Mouse (Mus musculus) stomach, postnatal 0 days (tissue): Measurements from ENCODE around the gene Abi3bp. TPM values are rescaled to one million over a fixed set of nuclear protein-coding genes. Genes with fewer than 3 reads are reported as not detected.

Experiments
- ATAC-seq: fragments of 200-750 bp; cut with Nextera tagmentation; 2 replicates; pipeline ENCODE4 v1.8.0; 2017; ENCODE audit not compliant: low FRiP score, low TSS enrichment
- DNase-seq: peaks from one replicate; pipeline ENCODE4 v3.0.0-alpha.2; 2016; ENCODE audit warnings: low spot score
- H3K27ac ChIP-seq: fragments of 300-500 bp; sonication (generic); replicated peaks from 2 replicates; pipeline ENCODE4 v1.5.1; 2014; ENCODE audit warnings: mild to moderate bottlenecking, control low read depth
- H3K27me3 ChIP-seq: fragments of 300-500 bp; sonication (generic); 2 replicates; pipeline ENCODE4 v1.6.1; 2014; ENCODE audit warnings: low read length; ENCODE audit not compliant: control insufficient read depth, insufficient read depth
- H3K36me3 ChIP-seq: fragments of 300-500 bp; sonication (generic); 2 replicates; pipeline ENCODE4 v1.6.1; 2014; ENCODE audit warnings: low read length, mixed read lengths; ENCODE audit not compliant: control insufficient read depth, insufficient read depth
- H3K4me1 ChIP-seq: fragments of 300-500 bp; sonication (generic); replicated peaks from 2 replicates; pipeline ENCODE4 v1.6.1; 2014; ENCODE audit warnings: antibody characterized with exemption; ENCODE audit not compliant: control insufficient read depth, insufficient read depth
- H3K4me2 ChIP-seq: fragments of 300-500 bp; sonication (generic); replicated peaks from 2 replicates; pipeline ENCODE4 v1.6.1; 2014; ENCODE audit warnings: low read depth, mild to moderate bottlenecking, control low read depth, moderate library complexity
- H3K4me3 ChIP-seq: fragments of 300-500 bp; sonication (generic); 2 replicates; pipeline ENCODE4 v1.5.1; 2014; ENCODE audit warnings: low read depth, low read length, control low read depth
- H3K9ac ChIP-seq: fragments of 300-500 bp; sonication (generic); 2 replicates; pipeline ENCODE4 v1.6.1; 2014; ENCODE audit warnings: mild to moderate bottlenecking, low read length, control low read depth, mixed read lengths
- H3K9me3 ChIP-seq: fragments of 300-500 bp; sonication (generic); 2 replicates; pipeline ENCODE4 v1.6.1; 2016; ENCODE audit warnings: low read length; ENCODE audit not compliant: control insufficient read depth
- CTCF ChIP-seq: IDR thresholded peaks from 2 replicates; pipeline ENCODE4 v1.5.1; 2016; ENCODE audit warnings: antibody characterized with exemption, low read depth, mild to moderate bottlenecking, moderate library complexity
- EP300 ChIP-seq: optimal IDR thresholded peaks from 2 replicates; pipeline ENCODE3; 2016; ENCODE audit warnings: antibody characterized with exemption
- WGBS: fragments of 180-500 bp; shearing (Covaris S2); extraction: QIAGEN DNeasy Blood & Tissue Kit; methylation state at CpG from one replicate; pipeline ENCODE4 v1.1.7; 2014; 5-methylcytosine and 5-hydroxymethylcytosine counted together
- polyA plus RNA-seq: library from polyadenylated mRNA; unstranded; fragments of >200 nt; fragmentation: Nextera tagmentation; extraction: Ambion mirVana; gene quantifications from 2 replicates; pipeline ENCODE4 v1.2.1, GENCODE M21; 2015

Abi3bp gene
- polyA plus RNA-seq, 1 experiment from 2014 or later: 24.7 TPM

DNA sequence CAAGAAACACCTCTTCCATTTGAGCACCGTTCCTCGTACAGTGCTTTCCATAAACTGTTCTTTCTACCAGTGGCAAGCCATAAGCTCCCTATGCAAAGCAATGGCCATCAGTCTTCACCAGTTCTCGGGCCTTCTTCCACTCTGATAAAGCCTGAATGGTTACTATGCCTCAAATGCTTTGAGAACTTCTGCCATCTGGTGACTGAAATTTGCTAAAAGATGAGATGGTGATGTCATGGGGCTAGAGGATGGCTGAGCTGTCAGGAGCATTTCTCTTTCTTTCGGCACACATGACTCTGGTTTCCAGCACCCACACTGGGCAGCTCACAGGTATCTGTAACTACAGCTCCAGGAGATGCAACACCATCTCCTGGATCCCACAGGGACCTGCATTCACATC lies 199.5 kb downstream of the Abi3bp start:
- Histone ChIP-seq H3K27ac (no peak overlapping the region), H3K9ac (no peak overlapping the region), H3K9me3 (no peaks in the 10 kb centered on the region), H3K4me2 (no peak overlapping the region), H3K36me3 (no peaks in the 10 kb centered on the region), H3K4me3 (no peak overlapping the region), H3K4me1 (no peaks in the 10 kb centered on the region), H3K27me3 (no peaks in the 10 kb centered on the region)
- no peak for TF ChIP-seq EP300
- TF ChIP-seq CTCF: peak; percentile 70
- 60% methylated on average over 4 of the region's 4 CpGs for WGBS
- no peak for DNase-seq
- no peak for ATAC-seq

DNA sequence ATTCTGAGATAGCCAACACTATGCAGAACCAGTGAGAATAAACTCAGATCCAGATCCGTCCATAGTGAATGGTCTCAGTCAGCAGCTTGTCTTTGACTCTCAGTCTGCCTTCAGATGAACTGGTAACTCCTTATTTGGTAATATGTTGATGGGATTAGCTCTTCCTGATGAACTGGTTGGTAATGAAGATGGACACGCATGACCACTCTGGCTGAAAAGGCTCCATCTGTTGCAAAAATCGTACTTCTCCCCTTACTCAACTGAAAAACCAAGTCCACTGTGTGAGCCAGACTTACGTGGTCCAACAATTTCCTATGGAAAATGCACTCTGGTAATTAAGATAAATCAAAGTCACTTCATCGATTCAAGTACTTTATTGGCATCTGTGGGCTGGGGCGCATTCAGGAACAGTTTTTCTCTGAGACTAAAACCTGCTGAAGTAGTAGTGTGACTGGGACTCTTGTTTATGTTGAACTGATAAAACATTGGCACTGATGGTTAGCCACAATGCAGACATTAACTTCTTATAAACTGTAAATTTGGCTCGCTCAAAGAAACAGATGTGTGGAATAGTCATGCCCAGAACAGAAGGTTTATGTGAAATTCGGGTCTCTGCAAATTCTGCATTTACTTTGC lies 203.4 kb downstream of the Abi3bp start:
- no peak for TF ChIP-seq EP300
- no peak for TF ChIP-seq CTCF
- Histone ChIP-seq H3K4me3 (no peak overlapping the region), H3K36me3 (peaks cover 6% of the 10 kb centered on the region; the same call in 1 of the 2 replicates), H3K27me3 (no peaks in the 10 kb centered on the region), H3K4me2 (no peak overlapping the region), H3K27ac (no peak overlapping the region), H3K9ac (no peak overlapping the region), H3K9me3 (no peaks in the 10 kb centered on the region), H3K4me1 (no peaks in the 10 kb centered on the region)
- DNase-seq (no peak), ATAC-seq (no peak)
- 67% methylated on average over 8 of the region's 8 CpGs for WGBS

GRCm38 (mm10) chr16:56686747-56687146 lies 209.1 kb downstream of the Abi3bp start:
- Histone ChIP-seq H3K9ac (no peak overlapping the region), H3K36me3 (peaks cover 14% of the 10 kb centered on the region), H3K27me3 (no peaks in the 10 kb centered on the region), H3K27ac (no peak overlapping the region), H3K4me2 (no peak overlapping the region), H3K4me1 (no peaks in the 10 kb centered on the region), H3K4me3 (no peak overlapping the region), H3K9me3 (no peaks in the 10 kb centered on the region)
- ATAC-seq: no peak
- 85% methylated on average over 5 of the region's 5 CpGs for WGBS
- TF ChIP-seq EP300 (no peak), CTCF (no peak)
- no peak for DNase-seq

DNA sequence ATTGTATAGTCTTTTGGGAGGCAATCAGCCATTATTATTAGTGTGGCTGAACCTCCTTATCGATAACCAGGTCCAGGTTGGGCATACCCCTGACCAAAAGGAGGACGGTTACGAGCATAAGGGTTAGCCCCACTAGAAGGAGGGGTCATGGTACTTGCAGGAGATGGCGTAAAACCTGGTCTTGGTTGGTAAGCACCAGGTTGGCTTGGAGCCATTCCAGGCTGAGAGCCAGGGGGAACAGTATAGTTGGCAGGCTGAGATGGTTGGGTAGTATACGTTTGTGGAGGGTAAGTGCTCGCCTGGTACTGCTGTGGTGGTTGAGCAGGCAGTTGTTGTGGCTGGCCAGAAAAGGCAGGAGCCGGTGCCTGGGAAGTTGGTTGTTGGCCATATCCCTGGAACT lies 213.0 kb downstream of the Abi3bp start:
- no peaks in the 10 kb centered on the region for H3K27me3 ChIP-seq
- TF ChIP-seq EP300 (no peak), CTCF (no peak)
- peaks cover 14% of the 10 kb centered on the region for H3K36me3 ChIP-seq
- H3K4me3 ChIP-seq: no peak overlapping the region
- no peak for ATAC-seq
- H3K4me2 ChIP-seq: no peak overlapping the region
- no peaks in the 10 kb centered on the region for H3K9me3 ChIP-seq
- H3K4me1 ChIP-seq: no peaks in the 10 kb centered on the region
- no peak for DNase-seq
- H3K27ac ChIP-seq: no peak overlapping the region
- H3K9ac ChIP-seq: no peak overlapping the region
- 84% methylated on average over 7 of the region's 7 CpGs for WGBS

- no peak for ATAC-seq
- no peak for TF ChIP-seq EP300
- no peak for TF ChIP-seq CTCF
Measured at GRCm38 (mm10) chr16:56696448-56696847, 218.8 kb downstream of the Abi3bp start.

GRCm38 (mm10) chr16:56700898-56701297 lies 223.2 kb downstream of the Abi3bp start:
- peaks cover 10% of the 10 kb centered on the region for H3K36me3 ChIP-seq
- H3K4me2 ChIP-seq: no peak overlapping the region
- DNase-seq: no peak
- H3K9me3 ChIP-seq: no peaks in the 10 kb centered on the region
- H3K4me1 ChIP-seq: no peaks in the 10 kb centered on the region
- H3K9ac ChIP-seq: no peak overlapping the region
- no peaks in the 10 kb centered on the region for H3K27me3 ChIP-seq
- H3K27ac ChIP-seq: no peak overlapping the region
- no peak for TF ChIP-seq EP300
- TF ChIP-seq CTCF: no peak
- WGBS: 86% methylated on average over 3 of the region's 3 CpGs
- no peak overlapping the region for H3K4me3 ChIP-seq
- ATAC-seq: no peak

More at GRCm38 (mm10) chr16:56696448-56696847, 218.8 kb downstream of the Abi3bp start:
- no peak for DNase-seq
- H3K9me3 ChIP-seq: no peaks in the 10 kb centered on the region
- 71% methylated on average over 2 of the region's 2 CpGs for WGBS
- no peak overlapping the region for H3K9ac ChIP-seq
- no peak overlapping the region for H3K4me3 ChIP-seq
- no peak overlapping the region for H3K27ac ChIP-seq
- H3K36me3 ChIP-seq: peaks cover 10% of the 10 kb centered on the region
- H3K4me2 ChIP-seq: no peak overlapping the region
- H3K27me3 ChIP-seq: no peaks in the 10 kb centered on the region
- no peaks in the 10 kb centered on the region for H3K4me1 ChIP-seq
